Mouse (Mus musculus) T-helper 1 cell (primary cell): ENCODE measurements around the gene Ppt1.

Experiments
- in situ Hi-C: fragments of 300-600 bp; cut with MboI, MseI; formaldehyde crosslinking; loops from one replicate; pipeline ENCODE4 v1.15.1; 2025; ENCODE audit warnings: high pct_unique_total_duplicates

Gene Ppt1

GRCm38 (mm10) chr4:122868041-122868440 lies 32.0 kb downstream of the Ppt1 start:
- in situ Hi-C loops = no loop called here

GRCm38 (mm10) chr4:122870027-122870426 lies 34.0 kb downstream of the Ppt1 start:
- in situ Hi-C loops = no loop called here

GRCm38 (mm10) chr4:122870741-122871140 lies 34.7 kb downstream of the Ppt1 start:
- in situ Hi-C loops = no loop called here

GRCm38 (mm10) chr4:122871269-122871668 lies 35.2 kb downstream of the Ppt1 start:
- in situ Hi-C loops = no loop called here

- in situ Hi-C loops = no loop called here
These were observed 35.9 kb downstream of the Ppt1 start for GRCm38 (mm10) chr4:122871989-122872388.

GRCm38 (mm10) chr4:122873003-122873402 lies 37.0 kb downstream of the Ppt1 start:
- in situ Hi-C loops = no loop called here

- in situ Hi-C loops = no loop called here
These were observed 37.5 kb downstream of the Ppt1 start for GRCm38 (mm10) chr4:122873512-122873911.

- in situ Hi-C loops = no loop called here
These were observed 42.5 kb downstream of the Ppt1 start for GRCm38 (mm10) chr4:122878333-122879070.

- in situ Hi-C loops = no loop called here
These were observed 46.5 kb downstream of the Ppt1 start for GRCm38 (mm10) chr4:122882544-122882943.

- in situ Hi-C loops = no loop called here
These were observed 47.3 kb downstream of the Ppt1 start for GRCm38 (mm10) chr4:122883294-122883693.

GRCm38 (mm10) chr4:122884051-122884450 lies 48.0 kb downstream of the Ppt1 start:
- in situ Hi-C loops = no loop called here

GRCm38 (mm10) chr4:122884481-122885340 lies 48.7 kb downstream of the Ppt1 start:
- in situ Hi-C loops = loop anchor here (5.0 kb wide), 1 partner anchor 1787 kb away; the partner anchor contains the start of gene Zmpste24

- in situ Hi-C loops = loop anchor here (5.0 kb wide), 1 partner anchor 1789 kb away; the partner anchor contains the start of gene Zmpste24
These were observed 49.9 kb downstream of the Ppt1 start, which contains the start of gene Cap1 for GRCm38 (mm10) chr4:122885768-122886578. Cap1 (minus strand) TSS chr4:122886056.

GRCm38 (mm10) chr4:122886579-122887254 lies 50.7 kb downstream of the Ppt1 start:
- in situ Hi-C loops = loop anchor here (5.0 kb wide), 1 partner anchor 1789 kb away; the partner anchor contains the start of gene Zmpste24

GRCm38 (mm10) chr4:122887336-122887735 lies 51.3 kb downstream of the Ppt1 start:
- in situ Hi-C loops = loop anchor here (5.0 kb wide), 1 partner anchor 1790 kb away; the partner anchor contains the start of gene Zmpste24

- in situ Hi-C loops = no loop called here
These were observed 54.9 kb downstream of the Ppt1 start for GRCm38 (mm10) chr4:122890881-122891481.

GRCm38 (mm10) chr4:122891597-122891996 lies 55.6 kb downstream of the Ppt1 start:
- in situ Hi-C loops = no loop called here

GRCm38 (mm10) chr4:122892157-122892556 lies 56.1 kb downstream of the Ppt1 start:
- in situ Hi-C loops = no loop called here

GRCm38 (mm10) chr4:122897750-122898149 lies 61.7 kb downstream of the Ppt1 start:
- in situ Hi-C loops = no loop called here

- in situ Hi-C loops = no loop called here
These were observed 62.3 kb downstream of the Ppt1 start for GRCm38 (mm10) chr4:122898313-122898712.
